Mouse (Mus musculus): ENCODE data around the gene E130208F15Rik.

E130208F15Rik gene

GRCm38 (mm10) chr7:30308076-30309005, 13.2 kb upstream of the E130208F15Rik start, which contains the start of gene Alkbh6:
TSS of gene Alkbh6 (plus strand) at chr7:30308717.
- peak; percentile 93 to 94 for DNase-seq

GRCm38 (mm10) chr7:30309395-30310129, 12.0 kb upstream of the E130208F15Rik start:
- no peak for DNase-seq

DNA sequence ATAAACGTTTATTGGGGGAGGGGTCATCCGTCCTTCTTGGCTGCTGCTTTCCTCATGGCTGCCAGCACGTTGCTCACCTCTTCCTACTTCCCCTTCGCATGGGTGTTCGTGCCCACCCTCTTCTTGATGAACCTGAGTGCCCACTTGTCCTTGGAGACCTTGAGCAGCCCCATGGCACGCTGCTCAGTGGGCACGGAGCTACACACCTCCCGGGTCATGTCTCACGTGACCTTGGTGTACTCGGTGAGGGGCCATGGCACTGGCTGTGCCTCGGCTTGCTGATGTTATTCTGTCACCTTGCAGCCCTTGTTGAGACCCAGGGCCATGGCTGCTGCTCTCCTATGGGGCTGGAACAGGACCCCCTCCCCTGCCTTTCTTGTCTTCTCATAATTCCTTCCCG, 11.4 kb upstream of the E130208F15Rik start:
- no peak for DNase-seq

GRCm38 (mm10) chr7:30313666-30314320, 7.7 kb upstream of the E130208F15Rik start:
- DNase-seq, result no peak

- peak in 1 of 2 experiments; percentile 44 for DNase-seq
These were observed 6.8 kb upstream of the E130208F15Rik start, which contains the start of gene Syne4 for GRCm38 (mm10) chr7:30314721-30315155. TSS of gene Syne4 (plus strand) at chr7:30314807.

GRCm38 (mm10) chr7:30315559-30316529, 5.7 kb upstream of the E130208F15Rik start:
- no peak for DNase-seq

- DNase-seq, result no peak
These were observed 3.4 kb upstream of the E130208F15Rik start for GRCm38 (mm10) chr7:30318142-30318541.

GRCm38 (mm10) chr7:30320946-30321345, 594 bp upstream of the E130208F15Rik start:
- DNase-seq, result no peak

DNA sequence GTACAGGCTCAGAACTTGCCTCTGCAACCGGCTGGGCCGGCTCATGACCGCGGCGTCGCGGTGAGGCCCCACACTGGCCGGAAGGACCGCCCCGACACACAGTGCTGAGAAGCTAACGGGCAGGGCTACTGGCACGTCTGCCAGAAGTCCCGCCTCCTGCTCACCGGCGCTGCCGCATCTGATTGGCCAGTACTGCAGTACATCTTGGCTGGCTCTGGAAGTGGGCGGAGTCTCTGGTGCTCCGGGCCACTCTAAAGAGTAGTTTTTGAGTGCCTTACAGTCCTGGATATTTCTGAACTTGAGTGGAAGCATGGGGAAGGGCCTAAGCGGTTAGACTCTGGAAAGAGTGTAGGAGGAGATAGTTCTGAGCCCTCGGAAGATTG, 736 bp downstream of the E130208F15Rik start:
- DNase-seq, result peak; percentile 97 to 98

- no peak for DNase-seq
These were observed 1.3 kb downstream of the E130208F15Rik start for GRCm38 (mm10) chr7:30322865-30323264.

DNA sequence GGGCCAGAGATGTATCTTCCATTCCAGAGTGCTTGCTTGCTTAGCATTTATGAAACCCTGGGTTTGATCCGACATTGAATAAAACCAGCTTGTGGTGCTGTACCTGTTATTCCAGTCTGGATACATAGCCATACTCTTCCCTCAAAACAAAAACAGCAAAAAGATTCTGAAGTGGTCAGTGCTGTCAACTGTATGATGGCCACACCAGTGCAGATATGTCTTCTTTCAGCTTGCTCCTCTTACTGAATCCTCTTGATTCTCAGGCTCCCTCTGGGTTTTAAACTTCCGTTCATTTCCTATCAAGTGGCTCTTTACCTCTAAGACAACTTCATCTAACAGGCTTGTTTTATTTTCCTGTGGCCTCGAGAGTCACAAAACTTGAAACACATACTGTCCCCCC, 2.3 kb downstream of the E130208F15Rik start, which contains the start of gene Sdhaf1:
TSS of gene Sdhaf1 (minus strand) at position 101 of the 400 bp plus-strand sequence.
- no peak for DNase-seq

GRCm38 (mm10) chr7:30324300-30324944, 2.9 kb downstream of the E130208F15Rik start:
- no peak for DNase-seq

GRCm38 (mm10) chr7:30325364-30325763, 3.8 kb downstream of the E130208F15Rik start:
- peak; percentile 47 to 64 for DNase-seq

- no peak for DNase-seq
These were observed 4.9 kb downstream of the E130208F15Rik start for GRCm38 (mm10) chr7:30326427-30326826.

DNA sequence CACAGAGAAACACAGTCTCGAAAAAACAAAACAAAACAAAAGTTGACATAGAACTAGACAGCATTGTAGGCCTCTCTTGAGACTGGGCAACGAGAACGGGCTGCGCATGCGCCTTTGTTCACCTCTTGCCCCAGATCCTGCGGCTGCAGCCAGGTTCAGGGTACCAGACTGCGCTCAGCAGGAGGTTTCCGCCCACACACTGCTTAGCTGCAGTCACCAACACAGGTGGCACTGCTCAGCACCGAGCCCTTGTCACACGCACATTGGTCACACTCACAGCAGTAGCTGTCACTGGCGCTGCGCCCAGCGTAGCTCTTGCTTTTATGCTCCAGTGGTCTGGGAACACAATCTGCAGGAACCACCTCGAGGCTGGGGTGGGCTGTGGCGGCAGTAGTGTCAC, 5.6 kb downstream of the E130208F15Rik start:
- peak; percentile 98 for DNase-seq

GRCm38 (mm10) chr7:30328379-30328778, 6.8 kb downstream of the E130208F15Rik start:
- DNase-seq, result no peak

DNA sequence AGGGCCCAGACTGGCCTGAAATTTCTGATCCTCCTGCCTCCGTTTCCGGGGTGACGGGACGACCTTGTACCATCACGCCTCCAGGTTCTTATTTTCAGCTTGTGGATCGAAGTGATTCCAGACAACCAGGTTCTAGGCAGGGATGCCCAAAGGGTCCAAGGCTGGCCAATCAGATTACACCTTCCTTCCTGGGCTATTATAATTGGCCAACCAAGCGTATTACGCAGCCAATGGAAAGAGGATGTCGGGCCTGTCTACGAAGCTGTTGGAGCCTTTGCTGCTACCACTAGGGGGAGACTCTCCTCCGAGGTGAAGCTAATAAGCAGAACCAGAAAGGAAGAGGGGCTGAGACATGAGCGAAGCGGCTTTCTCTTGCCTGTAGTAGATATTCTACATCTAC, 10.3 kb downstream of the E130208F15Rik start:
- DNase-seq, result peak; percentile 90 to 95

DNA sequence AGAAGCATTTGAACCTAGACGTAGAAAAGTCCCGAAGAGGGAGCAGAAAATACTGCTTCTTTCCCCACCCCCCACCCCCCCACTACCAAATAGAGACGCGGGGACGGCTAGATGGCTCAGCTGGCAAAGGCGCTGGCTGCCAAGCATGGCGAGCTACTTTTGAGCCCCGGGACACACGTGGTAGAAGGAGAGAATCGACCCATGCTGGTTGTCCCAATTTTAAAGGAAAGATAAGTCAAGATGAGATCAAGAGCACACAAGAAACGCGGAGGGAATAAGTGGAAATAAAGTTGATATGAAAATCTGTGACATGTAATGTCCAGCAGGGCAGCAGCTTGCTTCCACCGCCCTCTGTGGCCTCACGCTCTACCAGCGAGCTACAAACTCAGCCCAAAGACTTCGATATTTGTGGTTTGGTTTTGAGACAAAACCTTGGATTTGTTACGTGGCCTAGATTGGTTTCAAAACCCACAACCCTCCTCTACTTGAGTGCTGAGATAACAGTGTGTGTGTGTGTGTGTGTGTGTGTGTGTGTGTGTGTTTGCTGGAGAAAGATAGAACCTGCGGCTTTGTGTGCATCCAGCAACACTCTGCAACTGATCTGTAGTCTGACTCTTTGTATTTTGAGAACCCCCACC, 11.2 kb downstream of the E130208F15Rik start:
- DNase-seq, result no peak

- DNase-seq, result peak; percentile 83 to 87
These were observed 11.9 kb downstream of the E130208F15Rik start for GRCm38 (mm10) chr7:30333436-30333835.

DNA sequence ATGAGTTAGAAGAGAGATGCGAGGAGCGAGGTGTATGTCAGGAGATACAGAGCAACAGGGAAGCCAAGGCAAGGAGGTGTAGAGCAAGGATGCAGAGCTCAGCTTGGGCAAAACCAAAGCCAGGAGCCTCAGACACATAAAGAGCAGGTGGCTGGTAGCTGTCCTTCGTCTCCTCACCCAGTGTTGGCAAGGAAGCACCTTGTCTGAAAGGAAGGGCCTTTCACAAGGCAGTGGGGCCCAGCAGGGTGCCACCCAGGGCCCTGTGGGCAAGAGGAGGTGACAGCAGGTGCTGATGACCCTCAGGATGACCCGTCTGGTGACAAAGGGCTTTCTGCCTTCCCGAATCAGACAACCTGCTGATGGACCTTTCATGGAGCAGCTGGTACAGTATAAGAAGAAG, 13.0 kb downstream of the E130208F15Rik start:
- peak in 1 of 2 experiments; percentile 44 for DNase-seq
